Mouse (Mus musculus) small intestine, adult 2 months (tissue): ENCODE results near the gene Wfdc16.

Experiments used
- CTCF ChIP-seq: fragments of 200-500 bp; IDR thresholded peaks from 2 replicates; pipeline ENCODE4 v1.5.1; 2012; ENCODE audit warnings: low read depth, mild to moderate bottlenecking, control low read depth, inconsistent platforms, low read length, moderate library complexity, mixed read lengths; ENCODE audit not compliant: insufficient replicate concordance, insufficient read length; ENCODE audit errors: extremely low read depth
- POLR2A ChIP-seq: fragments of 200-500 bp; IDR thresholded peaks from 2 replicates; pipeline ENCODE4 v1.6.1; 2012; ENCODE audit warnings: low read depth, mild to moderate bottlenecking, control low read depth, inconsistent platforms, low read length, moderate library complexity

DNA sequence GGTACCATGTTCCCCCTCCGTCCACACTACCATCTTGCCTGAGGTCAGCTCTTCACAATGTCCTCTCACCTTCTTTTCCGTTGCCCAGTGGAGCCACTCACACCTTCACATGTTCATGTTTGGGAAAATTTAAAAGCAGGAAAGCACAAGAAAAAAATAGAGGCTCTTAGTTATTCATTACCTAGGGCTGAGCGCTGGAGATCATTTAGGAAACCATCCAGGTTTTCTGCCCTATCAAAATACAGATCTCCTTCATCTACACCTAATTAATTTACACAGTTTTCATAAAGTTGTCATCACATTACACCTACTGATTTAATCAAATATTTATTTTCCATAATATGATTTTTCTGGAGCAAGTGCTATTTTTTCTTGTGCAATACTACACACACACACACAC lies at the start of gene Wfdc16:
- TF ChIP-seq CTCF (no peak), POLR2A (no peak)
